Mouse (Mus musculus): ENCODE data around the gene Lrrc34.

The Lrrc34 gene

GRCm38 (mm10) chr3:30601610-30602064, 46.0 kb downstream of the Lrrc34 start:
- in situ Hi-C loops (cut with MboI; ENCODE audit: unreplicated experiment in 2 of 2): loop anchor here (5.0 to 25.0 kb wide), 3 partner anchors 191 to 1911 kb away; partner anchors contain the start of genes Pik3ca (in 1 of the 2), Sec62 (in 1 of the 2) and Zfp639 (in 1 of the 2)

- in situ Hi-C loops (cut with MboI; ENCODE audit: unreplicated experiment in 2 of 2): loop anchor here (5.0 to 25.0 kb wide), 3 partner anchors 191 to 1911 kb away; partner anchors contain the start of genes Pik3ca (in 1 of the 2), Sec62 (in 1 of the 2) and Zfp639 (in 1 of the 2)
Measured at GRCm38 (mm10) chr3:30601175-30601574, 46.5 kb downstream of the Lrrc34 start.

GRCm38 (mm10) chr3:30600717-30601116, 47.0 kb downstream of the Lrrc34 start:
- in situ Hi-C loops (cut with MboI; ENCODE audit: unreplicated experiment in 2 of 2): loop anchor here (5.0 to 25.0 kb wide), 3 partner anchors 192 to 1912 kb away; partner anchors contain the start of genes Pik3ca (in 1 of the 2), Sec62 (in 1 of the 2) and Zfp639 (in 1 of the 2)

- in situ Hi-C loops (cut with MboI; ENCODE audit: unreplicated experiment in 2 of 2): loop anchor here (5.0 to 25.0 kb wide), 8 partner anchors 192 to 1912 kb away; partner anchors contain the start of genes Rpl22l1 (in 2 of the 2), Sec62 (in 2 of the 2), Pik3ca (in 1 of the 2) and Zfp639 (in 1 of the 2)
Measured at GRCm38 (mm10) chr3:30599711-30600545, 47.7 kb downstream of the Lrrc34 start, which contains the start of gene Actrt3. Gene Actrt3 (minus strand): TSS chr3:30599939.

- in situ Hi-C loops (cut with MboI; ENCODE audit: unreplicated experiment in 2 of 2): loop anchor here (5.0 to 25.0 kb wide), 6 partner anchors 195 to 1785 kb away; partner anchors contain the start of genes Rpl22l1 (in 2 of the 2) and Sec62 (in 1 of the 2)
Measured at GRCm38 (mm10) chr3:30597271-30597670, 50.4 kb downstream of the Lrrc34 start.

GRCm38 (mm10) chr3:30595111-30595832, 52.4 kb downstream of the Lrrc34 start:
- in situ Hi-C loops (cut with MboI; ENCODE audit: unreplicated experiment in 2 of 2): loop anchor here (5.0 to 25.0 kb wide), 6 partner anchors 197 to 1783 kb away; partner anchors contain the start of genes Rpl22l1 (in 2 of the 2) and Sec62 (in 1 of the 2)

- in situ Hi-C loops (cut with MboI; ENCODE audit: unreplicated experiment in 2 of 2): loop anchor here (5.0 to 25.0 kb wide), 8 partner anchors 373 to 1782 kb away; partner anchors contain the start of genes Rpl22l1 (in 2 of the 2) and Phc3 (in 1 of the 2)
Measured at GRCm38 (mm10) chr3:30593719-30594485, 53.8 kb downstream of the Lrrc34 start.

GRCm38 (mm10) chr3:30592418-30592853, 55.2 kb downstream of the Lrrc34 start:
- in situ Hi-C loops (cut with MboI; ENCODE audit: unreplicated experiment in 2 of 2): loop anchor here (5.0 to 25.0 kb wide), 8 partner anchors 375 to 1780 kb away; partner anchors contain the start of genes Rpl22l1 (in 2 of the 2) and Phc3 (in 1 of the 2)

- in situ Hi-C loops (cut with MboI; ENCODE audit: unreplicated experiment in 2 of 2): loop anchor here (5.0 to 25.0 kb wide), 4 partner anchors 1013 to 1777 kb away; partner anchors contain the start of gene Rpl22l1 (in 2 of the 2)
Measured at GRCm38 (mm10) chr3:30588865-30589264, 58.8 kb downstream of the Lrrc34 start.

All from v-Abl transformed pro-B cells (cell line).